Mouse (Mus musculus) kidney, postnatal 0 days (tissue): ENCODE measurements around the gene Banf1. TPM values are rescaled to one million over a fixed set of nuclear protein-coding genes. Genes with fewer than 3 reads are reported as not detected.

Experiments used
- ATAC-seq: fragments of 200-750 bp; cut with Nextera tagmentation; replicated peaks from 2 replicates; pipeline ENCODE4 v1.8.0; 2017; ENCODE audit warnings: low read depth, moderate number of reproducible peaks, moderate TSS enrichment, moderate library complexity; ENCODE audit not compliant: low FRiP score
- DNase-seq: peaks from one replicate; pipeline ENCODE4 v3.0.0-alpha.2; 2016; ENCODE audit warnings: low spot score
- H3K27ac ChIP-seq: fragments of 300-500 bp; sonication (generic); 2 replicates; pipeline ENCODE4 v1.5.1; 2014; ENCODE audit warnings: mild to moderate bottlenecking
- H3K27me3 ChIP-seq: fragments of 300-500 bp; sonication (generic); 2 replicates; pipeline ENCODE4 v1.6.1; 2014; ENCODE audit warnings: low read length, mixed read lengths; ENCODE audit not compliant: insufficient read depth
- H3K36me3 ChIP-seq: fragments of 300-500 bp; sonication (generic); 2 replicates; pipeline ENCODE4 v1.6.1; 2014; ENCODE audit warnings: low read length, mixed read lengths; ENCODE audit not compliant: insufficient read depth
- H3K4me1 ChIP-seq: fragments of 300-500 bp; sonication (generic); replicated peaks from 2 replicates; pipeline ENCODE4 v1.6.1; 2014; ENCODE audit warnings: antibody characterized with exemption, low read length, mixed read lengths; ENCODE audit not compliant: insufficient read depth
- H3K4me2 ChIP-seq: fragments of 300-500 bp; sonication (generic); 2 replicates; pipeline ENCODE4 v1.6.1; 2014; ENCODE audit warnings: mild to moderate bottlenecking, low read length, moderate library complexity, mixed read lengths
- H3K4me3 ChIP-seq: fragments of 300-500 bp; sonication (generic); replicated peaks from 2 replicates; pipeline ENCODE4 v1.5.1; 2014; ENCODE audit warnings: low read depth, low read length
- H3K9ac ChIP-seq: fragments of 300-500 bp; sonication (generic); 2 replicates; pipeline ENCODE4 v1.6.1; 2014; ENCODE audit warnings: low read depth, low read length
- H3K9me3 ChIP-seq: fragments of 300-500 bp; sonication (generic); replicated peaks from 2 replicates; pipeline ENCODE4 v1.6.1; 2016; ENCODE audit warnings: low read length, inconsistent platforms, mixed read lengths
- CTCF ChIP-seq: IDR thresholded peaks from 2 replicates; pipeline ENCODE4 v1.5.1; 2016; ENCODE audit warnings: antibody characterized with exemption, low read depth, mild to moderate bottlenecking, moderate library complexity
- WGBS: fragments of 180-500 bp; shearing (Covaris S2); extraction: QIAGEN DNeasy Blood & Tissue Kit; methylation state at CpG from one replicate; pipeline ENCODE4 v1.1.7; 2014; 5-methylcytosine and 5-hydroxymethylcytosine counted together
- polyA plus RNA-seq: library from polyadenylated mRNA; unstranded; fragments of >200 nt; fragmentation: Nextera tagmentation; extraction: Ambion mirVana; gene quantifications from 2 replicates; pipeline ENCODE4 v1.2.1, GENCODE M21; 2015

Banf1 gene
- polyA plus RNA-seq, 1 experiment from 2014 or later, result 344 TPM

- Histone ChIP-seq H3K4me2 (no peak overlapping the region), H3K9me3 (no peaks in the 10 kb centered on the region), H3K4me1 (0 out of 2 replicates have a peak, but pooled peaks cover 3% of the 10 kb centered on the region), H3K9ac (no peak overlapping the region), H3K27me3 (no peaks in the 10 kb centered on the region), H3K4me3 (no peak overlapping the region), H3K36me3 (no peaks in the 10 kb centered on the region), H3K27ac (no peak overlapping the region)
- DNase-seq (no peak), ATAC-seq (no peak)
- WGBS, result 74% methylated on average over 4 of the region's 4 CpGs
- TF ChIP-seq CTCF, result no peak
These were observed 28.4 kb upstream of the Banf1 start for GRCm38 (mm10) chr19:5395371-5395770.

- ATAC-seq (no peak), DNase-seq (no peak)
- Histone ChIP-seq H3K36me3 (no peaks in the 10 kb centered on the region), H3K9ac (no peak overlapping the region), H3K4me1 (peaks cover 3% of the 10 kb centered on the region; the same call in 1 of the 2 replicates), H3K4me2 (no peak overlapping the region), H3K9me3 (no peaks in the 10 kb centered on the region), H3K27me3 (no peaks in the 10 kb centered on the region), H3K27ac (no peak overlapping the region), H3K4me3 (no peak overlapping the region)
- WGBS, result 48% methylated on average over 10 of the region's 10 CpGs
- TF ChIP-seq CTCF, result no peak
These were observed 27.2 kb upstream of the Banf1 start for GRCm38 (mm10) chr19:5394168-5394567.

- no peak for TF ChIP-seq CTCF
- no peak for DNase-seq
- 61% methylated on average over 4 of the region's 4 CpGs for WGBS
- ATAC-seq, result no peak
- Histone ChIP-seq H3K4me2 (no peak overlapping the region), H3K36me3 (no peaks in the 10 kb centered on the region), H3K4me1 (peaks cover 3% of the 10 kb centered on the region; the same call in 1 of the 2 replicates), H3K27me3 (no peaks in the 10 kb centered on the region), H3K27ac (no peak overlapping the region), H3K9me3 (no peaks in the 10 kb centered on the region), H3K9ac (no peak overlapping the region), H3K4me3 (no peak overlapping the region)
These were observed 25.9 kb upstream of the Banf1 start for GRCm38 (mm10) chr19:5392892-5393291.

GRCm38 (mm10) chr19:5390416-5390815 lies 23.4 kb upstream of the Banf1 start:
- WGBS, result 55% methylated on average over 8 of the region's 8 CpGs
- Histone ChIP-seq H3K4me2 (peak overlapping the region; percentile 62), H3K9me3 (no peaks in the 10 kb centered on the region), H3K4me3 (peak overlapping the region; percentile 94; the same call in 1 of the 2 replicates), H3K4me1 (peaks cover 7% of the 10 kb centered on the region; the same call in 1 of the 2 replicates), H3K36me3 (0 out of 2 replicates have a peak, but pooled peaks cover 4% of the 10 kb centered on the region), H3K27me3 (no peaks in the 10 kb centered on the region), H3K27ac (peak overlapping the region; percentile 90), H3K9ac (peak overlapping the region; percentile 98)
- no peak for TF ChIP-seq CTCF
- ATAC-seq (no peak), DNase-seq (no peak)

GRCm38 (mm10) chr19:5389647-5390046 lies 22.7 kb upstream of the Banf1 start:
- peak overlapping the region; percentile 94 for H3K4me3 ChIP-seq
- peaks cover 7% of the 10 kb centered on the region; the same call in 1 of the 2 replicates for H3K4me1 ChIP-seq
- H3K9me3 ChIP-seq, result no peaks in the 10 kb centered on the region
- no peak for ATAC-seq
- H3K27me3 ChIP-seq, result no peaks in the 10 kb centered on the region
- TF ChIP-seq CTCF, result no peak
- DNase-seq, result peak; percentile 69
- WGBS, result 9% methylated on average over 12 of the region's 12 CpGs
- H3K27ac ChIP-seq, result peak overlapping the region; percentile 90
- peaks cover 10% of the 10 kb centered on the region; the same call in 1 of the 2 replicates for H3K36me3 ChIP-seq
- H3K9ac ChIP-seq, result peak overlapping the region; percentile 98
- peak overlapping the region; percentile 62 for H3K4me2 ChIP-seq

- 2% methylated on average over 43 of the region's 43 CpGs for WGBS
- peak within 1 kb of the TSS; percentile 62 for H3K4me2 ChIP-seq
- H3K9me3 ChIP-seq, result no peaks in the 10 kb centered on the region
- H3K36me3 ChIP-seq, result peaks cover 20% of the 10 kb centered on the region
- no peak for TF ChIP-seq CTCF
- H3K4me1 ChIP-seq, result peaks cover 7% of the 10 kb centered on the region; the same call in 1 of the 2 replicates
- H3K4me3 ChIP-seq, result peak within 1 kb of the TSS; percentile 94
- ATAC-seq (peak; percentile 94), DNase-seq (peak; percentile 99)
- peak within 1 kb of the TSS; percentile 98 for H3K9ac ChIP-seq
- H3K27ac ChIP-seq, result peak within 1 kb of the TSS; percentile 90
- H3K27me3 ChIP-seq, result no peaks in the 10 kb centered on the region
These were observed 21.7 kb upstream of the Banf1 start, which contains the start of gene Sart1 for GRCm38 (mm10) chr19:5388588-5389242. Sart1 (minus strand) TSS chr19:5388703.
